Mouse (Mus musculus): ENCODE measurements around the gene Gm17622. TPM values are rescaled to one million over a fixed set of nuclear protein-coding genes. Genes with fewer than 3 reads are reported as not detected.

Gm17622 gene
- polyA plus RNA-seq, 2 experiments from 2014 or later: not detected

GRCm38 (mm10) chr13:96511893-96512292 is 21.4 kb downstream of the Gm17622 start:
- no peak for ATAC-seq

GRCm38 (mm10) chr13:96514154-96514942 is 23.8 kb downstream of the Gm17622 start:
- no peak for ATAC-seq

- no peak for ATAC-seq
Observed at GRCm38 (mm10) chr13:96516249-96516648, 25.7 kb downstream of the Gm17622 start.

- ATAC-seq: no peak
Observed at GRCm38 (mm10) chr13:96517335-96517734, 26.8 kb downstream of the Gm17622 start.

- no peak for ATAC-seq
Observed at GRCm38 (mm10) chr13:96521294-96521693, 30.8 kb downstream of the Gm17622 start.

- no peak for ATAC-seq
Observed at GRCm38 (mm10) chr13:96527022-96527421, 36.5 kb downstream of the Gm17622 start.

GRCm38 (mm10) chr13:96527856-96528255 is 37.3 kb downstream of the Gm17622 start:
- ATAC-seq: no peak

GRCm38 (mm10) chr13:96528776-96529175 is 38.2 kb downstream of the Gm17622 start:
- no peak for ATAC-seq

GRCm38 (mm10) chr13:96529542-96529941 is 39.0 kb downstream of the Gm17622 start:
- ATAC-seq: no peak

- no peak for ATAC-seq
Observed at GRCm38 (mm10) chr13:96530064-96530463, 39.5 kb downstream of the Gm17622 start.

GRCm38 (mm10) chr13:96532176-96532575 is 41.6 kb downstream of the Gm17622 start:
- ATAC-seq: no peak

- no peak for ATAC-seq
Observed at GRCm38 (mm10) chr13:96533742-96534141, 43.2 kb downstream of the Gm17622 start.

- no peak for ATAC-seq
Observed at GRCm38 (mm10) chr13:96536821-96537572, 46.5 kb downstream of the Gm17622 start.

GRCm38 (mm10) chr13:96538103-96538502 is 47.6 kb downstream of the Gm17622 start:
- no peak for ATAC-seq

Other genes with a start within 250 kb of the Gm17622 start
- 10 to 100 TPM; 11.3 to 12.0 TPM for gene Poc5, start 102.4 kb upstream of the Gm17622 start, polyA plus RNA-seq (2017; shearing (Covaris generic))
- not detected for gene Ankdd1b, start 19.5 kb upstream of the Gm17622 start, polyA plus RNA-seq (2017; shearing (Covaris generic))
- 10 to 100 TPM; 22.2 to 24.7 TPM for gene Polk, start 51.8 kb downstream of the Gm17622 start, polyA plus RNA-seq (2017; shearing (Covaris generic))
- 10 to 100 TPM in 1 of 2 experiments, 1 to 10 TPM in 1; 6.3 to 10.1 TPM for gene Col4a3bp, start 51.9 kb downstream of the Gm17622 start, polyA plus RNA-seq (2017; shearing (Covaris generic))
- gene Hmgcr, start 180.2 kb downstream of the Gm17622 start, polyA plus RNA-seq (2017; shearing (Covaris generic)): 10 to 100 TPM; 55.7 to 79.5 TPM